Mouse (Mus musculus) forebrain, embryonic 14.5 days (tissue): ENCODE results near the gene Ufc1. TPM values are rescaled to one million over a fixed set of nuclear protein-coding genes. Genes with fewer than 3 reads are reported as not detected.

Experiments
- polyA plus RNA-seq: library from polyadenylated mRNA; unstranded; fragments of >200 nt; fragmentation: Nextera tagmentation; extraction: Ambion mirVana; gene quantifications from 2 replicates; pipeline ENCODE4 v1.2.1, GENCODE M21; 2014

Ufc1 gene
- polyA plus RNA-seq, 1 experiment from 2014 or later, result 127 TPM

Other genes starting within 250 kb of the Ufc1 start
- 8.3 and 11.5 TPM in 2 replicates for gene Fcgr3, start 230.1 kb downstream of the Ufc1 start, polyA plus RNA-seq
- gene Cfap126, start 181.1 kb downstream of the Ufc1 start, polyA plus RNA-seq, result 7.2 and 8.8 TPM in 2 replicates
- 301 and 310 TPM in 2 replicates for gene Sdhc, start 144.4 kb downstream of the Ufc1 start, polyA plus RNA-seq
- 0.09 and 0.22 TPM in 2 replicates for gene Mpz, start 144.3 kb downstream of the Ufc1 start, polyA plus RNA-seq
- gene Pcp4l1, start 98.8 kb downstream of the Ufc1 start, polyA plus RNA-seq, result 9.7 and 10.2 TPM in 2 replicates
- gene Nr1i3, start 81.1 kb downstream of the Ufc1 start, polyA plus RNA-seq, result 0.13 and 0.36 TPM in 2 replicates
- 45.0 and 49.2 TPM in 2 replicates for gene Tomm40l, start 72.5 kb downstream of the Ufc1 start, polyA plus RNA-seq
- 0.88 and 1.9 TPM in 2 replicates for gene Apoa2, start 70.0 kb downstream of the Ufc1 start, polyA plus RNA-seq
- gene Fcer1g, start 60.7 kb downstream of the Ufc1 start, polyA plus RNA-seq, result 25.1 and 31.5 TPM in 2 replicates
- 2.5 and 3.9 TPM in 2 replicates for gene Adamts4, start 44.6 kb downstream of the Ufc1 start, polyA plus RNA-seq
- gene Ndufs2, start 43.6 kb downstream of the Ufc1 start, polyA plus RNA-seq, result 244 and 260 TPM in 2 replicates
- 74.9 and 94.2 TPM in 2 replicates for gene B4galt3, start 24.7 kb downstream of the Ufc1 start, polyA plus RNA-seq
- 41.4 and 46.0 TPM in 2 replicates for gene Ppox, start 13.8 kb downstream of the Ufc1 start, polyA plus RNA-seq
- gene Usp21, start 7.0 kb downstream of the Ufc1 start, polyA plus RNA-seq, result 89.9 and 104 TPM in 2 replicates
- gene Dedd, start 34.1 kb upstream of the Ufc1 start, polyA plus RNA-seq, result 53.9 and 60.5 TPM in 2 replicates
- 45.9 and 46.0 TPM in 2 replicates for gene Nit1, start 50.6 kb upstream of the Ufc1 start, polyA plus RNA-seq
- gene Pfdn2, start 50.6 kb upstream of the Ufc1 start, polyA plus RNA-seq, result 78.3 and 82.6 TPM in 2 replicates
- gene Klhdc9, start 65.8 kb upstream of the Ufc1 start, polyA plus RNA-seq, result 3.0 and 5.2 TPM in 2 replicates
- gene Nectin4, start 75.1 kb upstream of the Ufc1 start, polyA plus RNA-seq, result 0.11 and 0.32 TPM in 2 replicates
- 0.28 and 0.39 TPM in 2 replicates for gene Arhgap30, start 93.9 kb upstream of the Ufc1 start, polyA plus RNA-seq
- gene Usf1, start 116.3 kb upstream of the Ufc1 start, polyA plus RNA-seq, result 212 and 263 TPM in 2 replicates
- 4.5 and 4.8 TPM in 2 replicates for gene Tstd1, start 123.8 kb upstream of the Ufc1 start, polyA plus RNA-seq
- 3.0 and 6.9 TPM in 2 replicates for gene F11r, start 142.5 kb upstream of the Ufc1 start, polyA plus RNA-seq
- 24.3 and 26.1 TPM in 2 replicates for gene Alyref2, start 208.5 kb upstream of the Ufc1 start, polyA plus RNA-seq
- gene Itln1, start 240.3 kb upstream of the Ufc1 start, polyA plus RNA-seq, result not detected in 2 replicates